Mouse (Mus musculus): ENCODE measurements around the gene C1qtnf1. TPM values are rescaled to one million over a fixed set of nuclear protein-coding genes. Genes with fewer than 3 reads are reported as not detected.

The C1qtnf1 gene
- polyA plus RNA-seq, 1 experiment from 2014 or later: 2.8 TPM

- 9% methylated on average over 3 of the region's 3 CpGs for WGBS
- H3K9me3 ChIP-seq: no peaks in the 10 kb centered on the region
- peaks cover 14% of the 10 kb centered on the region; the same call in 1 of the 2 replicates for H3K27me3 ChIP-seq
- H3K4me1 ChIP-seq (replicated peaks): peaks cover 6% of the 10 kb centered on the region
- no peak overlapping the region for H3K27ac ChIP-seq
- ATAC-seq: peak; percentile 44
- no peak overlapping the region for H3K4me3 ChIP-seq (replicated peaks)
- no peaks in the 10 kb centered on the region for H3K36me3 ChIP-seq
- H3K9ac ChIP-seq (replicated peaks): no peak overlapping the region
- H3K4me2 ChIP-seq (replicated peaks): no peak overlapping the region
These were observed 17.8 kb downstream of the C1qtnf1 start for GRCm38 (mm10) chr11:118445843-118446242.

- no peak overlapping the region for H3K4me2 ChIP-seq (replicated peaks)
- H3K36me3 ChIP-seq: no peaks in the 10 kb centered on the region
- H3K27ac ChIP-seq: no peak overlapping the region
- no peak overlapping the region for H3K4me3 ChIP-seq (replicated peaks)
- H3K9ac ChIP-seq (replicated peaks): no peak overlapping the region
- H3K9me3 ChIP-seq: no peaks in the 10 kb centered on the region
- H3K27me3 ChIP-seq: peaks cover 14% of the 10 kb centered on the region; the same call in 1 of the 2 replicates
- 78% methylated on average over 4 of the region's 4 CpGs for WGBS
- no peak for ATAC-seq
- peaks cover 6% of the 10 kb centered on the region for H3K4me1 ChIP-seq (replicated peaks)
These were observed 19.3 kb downstream of the C1qtnf1 start for GRCm38 (mm10) chr11:118447346-118447745.

GRCm38 (mm10) chr11:118448385-118448784, 20.4 kb downstream of the C1qtnf1 start:
- Histone ChIP-seq H3K4me3 (replicated peaks) (no peak overlapping the region), H3K36me3 (no peaks in the 10 kb centered on the region), H3K9ac (replicated peaks) (no peak overlapping the region), H3K9me3 (no peaks in the 10 kb centered on the region), H3K27ac (no peak overlapping the region), H3K27me3 (peaks cover 14% of the 10 kb centered on the region; the same call in 1 of the 2 replicates), H3K4me2 (replicated peaks) (no peak overlapping the region), H3K4me1 (replicated peaks) (no peaks in the 10 kb centered on the region)
- 88% methylated on average over 8 of the region's 8 CpGs for WGBS
- ATAC-seq: no peak

GRCm38 (mm10) chr11:118451211-118451610, 23.2 kb downstream of the C1qtnf1 start:
- Histone ChIP-seq H3K4me3 (replicated peaks) (no peak overlapping the region), H3K27ac (no peak overlapping the region), H3K9me3 (no peaks in the 10 kb centered on the region), H3K4me1 (replicated peaks) (0 out of 2 replicates have a peak, but pooled peaks cover 6% of the 10 kb centered on the region), H3K9ac (replicated peaks) (no peak overlapping the region), H3K36me3 (no peaks in the 10 kb centered on the region), H3K27me3 (no peaks in the 10 kb centered on the region), H3K4me2 (replicated peaks) (no peak overlapping the region)
- WGBS: 83% methylated on average over 6 of the region's 6 CpGs
- ATAC-seq: no peak

DNA sequence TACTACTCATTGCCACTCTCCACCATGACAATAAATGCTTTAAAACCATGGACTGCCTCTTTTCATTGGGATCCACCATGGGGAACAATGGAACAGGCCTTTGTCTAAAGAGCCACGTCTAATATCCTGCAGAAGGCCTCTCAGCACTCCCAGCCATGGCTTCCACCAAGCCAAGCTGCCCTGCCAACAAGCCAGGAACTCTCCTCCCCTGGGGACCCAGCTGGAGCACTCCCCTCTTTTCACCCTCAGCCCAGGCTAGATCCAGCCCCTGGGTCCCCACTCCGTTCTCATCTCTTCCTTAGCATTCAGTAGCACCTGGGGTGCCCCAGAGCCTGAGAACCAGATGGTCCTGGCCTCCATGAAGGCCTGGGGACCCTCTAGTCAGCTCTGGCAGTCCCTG, 25.0 kb downstream of the C1qtnf1 start:
- H3K27ac ChIP-seq: no peak overlapping the region
- WGBS: 52% methylated on average over 2 of the region's 2 CpGs
- ATAC-seq: no peak

DNA sequence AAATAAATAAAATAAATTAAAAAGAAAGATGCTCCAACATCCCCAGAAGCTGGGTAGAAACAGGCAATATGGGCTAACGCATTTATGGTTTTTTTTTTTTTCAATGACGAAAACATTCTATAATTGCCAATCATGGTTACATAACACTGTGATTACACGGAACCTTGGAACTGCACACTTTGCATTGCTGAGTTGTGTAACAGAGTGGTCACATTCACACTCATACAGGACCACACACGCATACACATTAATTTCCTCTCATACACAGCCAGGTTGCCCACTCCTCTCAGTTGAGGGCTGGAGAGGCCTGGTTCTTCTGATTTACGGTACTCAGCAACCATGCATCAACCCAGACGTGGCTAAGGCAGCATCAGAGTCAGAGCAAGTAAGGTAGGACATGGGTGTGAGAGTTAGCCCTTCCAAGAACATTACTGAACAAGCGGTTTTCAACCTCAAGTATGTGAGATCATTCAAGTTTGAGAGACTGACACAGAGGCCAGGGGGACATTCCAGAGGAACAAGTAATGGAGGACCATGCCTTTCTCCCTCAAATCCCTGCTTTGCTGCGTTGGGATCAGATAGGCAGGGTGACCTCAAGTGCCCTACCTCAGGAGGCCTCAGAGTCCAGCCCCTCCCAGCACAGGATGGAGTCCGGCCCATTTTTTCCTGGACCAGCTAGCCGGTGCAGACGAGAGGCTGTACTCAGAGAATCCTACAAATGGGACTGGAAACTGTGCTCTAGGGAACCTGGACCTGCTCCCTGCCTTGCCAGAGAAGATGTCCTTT, 26.1 kb downstream of the C1qtnf1 start:
- no peak for ATAC-seq
- Histone ChIP-seq H3K4me3 (replicated peaks) (no peak overlapping the region), H3K4me2 (replicated peaks) (no peak overlapping the region), H3K36me3 (no peaks in the 10 kb centered on the region), H3K9ac (replicated peaks) (no peak overlapping the region), H3K9me3 (no peaks in the 10 kb centered on the region), H3K27ac (no peak overlapping the region), H3K27me3 (0 out of 2 replicates have a peak, but pooled peaks cover 3% of the 10 kb centered on the region), H3K4me1 (replicated peaks) (0 out of 2 replicates have a peak, but pooled peaks cover 6% of the 10 kb centered on the region)
- 73% methylated on average over 11 of the region's 11 CpGs for WGBS

More for the DNA sequence above, 25.0 kb downstream of the C1qtnf1 start:
- Histone ChIP-seq H3K9me3 (no peaks in the 10 kb centered on the region), H3K27me3 (0 out of 2 replicates have a peak, but pooled peaks cover 3% of the 10 kb centered on the region), H3K36me3 (no peaks in the 10 kb centered on the region), H3K4me2 (replicated peaks) (no peak overlapping the region), H3K4me3 (replicated peaks) (no peak overlapping the region), H3K9ac (replicated peaks) (no peak overlapping the region), H3K4me1 (replicated peaks) (0 out of 2 replicates have a peak, but pooled peaks cover 6% of the 10 kb centered on the region)

DNA sequence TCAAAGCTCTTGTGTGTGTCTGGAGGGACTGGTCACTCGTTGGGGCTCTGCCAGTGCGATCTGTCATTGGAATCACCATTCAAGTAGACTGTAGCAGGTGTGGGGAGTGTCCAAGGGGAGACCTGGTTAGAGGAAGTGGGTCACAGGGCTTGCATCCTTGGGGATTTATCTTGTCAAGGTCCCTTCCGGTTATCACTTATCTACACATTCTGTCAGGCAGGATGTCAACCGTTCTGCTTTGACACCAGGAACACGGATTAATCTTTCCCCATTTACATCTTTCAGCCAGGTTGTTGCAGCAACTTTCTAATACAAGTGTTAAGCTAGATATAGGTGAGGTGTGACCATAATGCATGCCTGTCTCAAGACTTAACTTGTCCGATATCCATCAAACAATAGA, 27.8 kb downstream of the C1qtnf1 start:
- ATAC-seq: no peak
- Histone ChIP-seq H3K9ac (replicated peaks) (no peak overlapping the region), H3K4me2 (replicated peaks) (no peak overlapping the region), H3K4me3 (replicated peaks) (no peak overlapping the region), H3K27me3 (0 out of 2 replicates have a peak, but pooled peaks cover 3% of the 10 kb centered on the region), H3K9me3 (no peaks in the 10 kb centered on the region), H3K36me3 (no peaks in the 10 kb centered on the region), H3K4me1 (replicated peaks) (0 out of 2 replicates have a peak, but pooled peaks cover 6% of the 10 kb centered on the region), H3K27ac (no peak overlapping the region)
- WGBS: 89% methylated on average over 6 of the region's 6 CpGs

GRCm38 (mm10) chr11:118456937-118457336, 28.9 kb downstream of the C1qtnf1 start:
- no peak overlapping the region for H3K4me3 ChIP-seq (replicated peaks)
- H3K9ac ChIP-seq (replicated peaks): no peak overlapping the region
- no peak overlapping the region for H3K4me2 ChIP-seq (replicated peaks)
- H3K27me3 ChIP-seq: 0 out of 2 replicates have a peak, but pooled peaks cover 3% of the 10 kb centered on the region
- ATAC-seq: no peak
- WGBS: 82% methylated on average over 11 of the region's 11 CpGs
- no peaks in the 10 kb centered on the region for H3K9me3 ChIP-seq
- no peaks in the 10 kb centered on the region for H3K36me3 ChIP-seq
- H3K4me1 ChIP-seq (replicated peaks): 0 out of 2 replicates have a peak, but pooled peaks cover 6% of the 10 kb centered on the region
- no peak overlapping the region for H3K27ac ChIP-seq

GRCm38 (mm10) chr11:118459051-118459450, 31.0 kb downstream of the C1qtnf1 start:
- Histone ChIP-seq H3K27ac (no peak overlapping the region), H3K4me2 (replicated peaks) (no peak overlapping the region), H3K4me1 (replicated peaks) (0 out of 2 replicates have a peak, but pooled peaks cover 6% of the 10 kb centered on the region), H3K27me3 (0 out of 2 replicates have a peak, but pooled peaks cover 3% of the 10 kb centered on the region), H3K9ac (replicated peaks) (no peak overlapping the region), H3K9me3 (no peaks in the 10 kb centered on the region), H3K36me3 (no peaks in the 10 kb centered on the region), H3K4me3 (replicated peaks) (no peak overlapping the region)
- WGBS: 74% methylated on average over 8 of the region's 8 CpGs
- no peak for ATAC-seq

DNA sequence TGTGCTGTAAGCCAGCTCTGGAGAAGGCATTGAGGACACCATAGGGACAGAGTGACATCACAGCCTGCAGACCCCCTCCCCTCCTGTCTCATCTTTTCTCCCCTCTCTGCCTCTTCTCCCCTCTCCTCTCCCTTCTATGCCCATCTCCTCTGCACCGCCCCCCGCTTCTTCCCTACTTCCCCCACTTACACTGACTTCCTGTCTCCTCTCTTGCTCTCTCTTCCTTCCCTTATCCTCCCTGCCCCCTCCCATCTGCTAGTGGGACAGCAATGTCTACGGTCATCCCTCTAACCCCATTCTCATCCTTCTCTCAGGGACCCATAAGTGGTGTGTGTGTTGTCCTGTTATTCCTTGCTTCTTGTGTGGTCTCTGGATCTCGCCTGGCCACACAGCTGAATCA, 31.5 kb downstream of the C1qtnf1 start:
- Histone ChIP-seq H3K4me1 (replicated peaks) (0 out of 2 replicates have a peak, but pooled peaks cover 6% of the 10 kb centered on the region), H3K9ac (replicated peaks) (no peak overlapping the region), H3K4me3 (replicated peaks) (no peak overlapping the region), H3K4me2 (replicated peaks) (no peak overlapping the region), H3K36me3 (no peaks in the 10 kb centered on the region), H3K27ac (no peak overlapping the region), H3K9me3 (no peaks in the 10 kb centered on the region), H3K27me3 (0 out of 2 replicates have a peak, but pooled peaks cover 3% of the 10 kb centered on the region)
- no peak for ATAC-seq
- 79% methylated on average over 4 of the region's 4 CpGs for WGBS

DNA sequence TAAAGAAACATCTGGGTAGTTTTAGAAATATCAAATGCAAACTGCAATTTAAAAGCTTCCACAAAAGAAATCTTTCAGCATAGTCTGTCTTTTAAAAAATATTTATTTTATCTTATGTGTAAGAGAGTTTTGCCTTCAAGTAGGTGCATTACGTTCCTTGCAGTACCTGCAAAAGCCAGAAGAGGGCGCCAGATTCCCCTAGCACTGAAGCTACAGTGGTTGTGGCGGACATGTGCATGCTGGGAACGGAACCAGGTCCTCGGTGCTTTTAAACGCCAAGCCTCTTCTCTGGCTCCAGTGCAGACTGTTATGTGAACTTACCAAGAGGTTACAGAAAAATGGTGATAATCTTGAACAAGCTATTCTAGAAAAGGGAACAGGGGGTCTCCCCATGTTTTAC, 32.3 kb downstream of the C1qtnf1 start:
- 0 out of 2 replicates have a peak, but pooled peaks cover under 1% of the 10 kb centered on the region for H3K4me1 ChIP-seq (replicated peaks)
- H3K27ac ChIP-seq: no peak overlapping the region
- WGBS: 58% methylated on average over 6 of the region's 6 CpGs
- no peak overlapping the region for H3K9ac ChIP-seq (replicated peaks)
- no peaks in the 10 kb centered on the region for H3K36me3 ChIP-seq
- H3K9me3 ChIP-seq: no peaks in the 10 kb centered on the region
- H3K4me3 ChIP-seq (replicated peaks): no peak overlapping the region
- no peak for ATAC-seq
- 0 out of 2 replicates have a peak, but pooled peaks cover 3% of the 10 kb centered on the region for H3K27me3 ChIP-seq
- H3K4me2 ChIP-seq (replicated peaks): no peak overlapping the region

DNA sequence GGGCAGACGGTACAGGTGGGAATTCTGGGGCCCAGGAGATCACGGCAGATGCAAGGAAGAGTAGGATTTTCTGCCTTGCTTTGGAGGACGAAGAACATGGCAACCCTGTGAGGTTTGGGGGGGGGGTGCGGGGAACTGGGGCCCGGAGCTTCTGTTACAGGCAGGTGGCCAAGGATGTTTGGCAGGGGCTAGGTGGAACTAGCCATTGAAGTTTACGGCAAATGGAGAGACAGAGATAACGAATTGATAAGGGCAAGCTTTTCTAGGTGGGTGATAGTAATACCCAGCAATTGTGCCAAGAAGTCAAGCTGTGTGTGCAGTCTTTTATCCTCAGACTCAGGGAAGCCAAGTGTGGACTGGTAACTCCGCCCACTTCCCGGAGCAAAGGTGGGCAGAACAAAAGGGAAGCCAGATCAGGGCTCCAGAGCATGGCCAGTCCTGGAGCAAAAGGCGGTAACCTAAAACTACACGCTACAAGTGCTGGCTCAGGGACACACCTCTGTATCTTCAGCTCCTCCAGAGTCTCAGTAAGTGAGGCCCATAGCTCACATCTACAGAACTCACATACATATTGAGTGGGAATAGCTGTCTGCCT, 39.5 kb downstream of the C1qtnf1 start:
- no peak overlapping the region for H3K4me2 ChIP-seq (replicated peaks)
- H3K27ac ChIP-seq: no peak overlapping the region
- no peak for ATAC-seq
- no peaks in the 10 kb centered on the region for H3K36me3 ChIP-seq
- H3K9ac ChIP-seq (replicated peaks): no peak overlapping the region
- H3K9me3 ChIP-seq: no peaks in the 10 kb centered on the region
- H3K4me3 ChIP-seq (replicated peaks): no peak overlapping the region
- WGBS: 51% methylated on average over 11 of the region's 11 CpGs
- H3K27me3 ChIP-seq: no peaks in the 10 kb centered on the region
- peaks cover 8% of the 10 kb centered on the region; the same call in 1 of the 2 replicates for H3K4me1 ChIP-seq (replicated peaks)
